Mouse (Mus musculus) testis, adult 2 months (tissue): ENCODE measurements around the gene Ckap4.

Experiments
- CTCF ChIP-seq: fragments of 200-500 bp; IDR thresholded peaks from 2 replicates; pipeline ENCODE4 v1.5.1; 2012; ENCODE audit warnings: low read depth, mild to moderate bottlenecking, inconsistent platforms, low read length, moderate library complexity; ENCODE audit not compliant: control insufficient read depth, insufficient read depth, insufficient replicate concordance
- POLR2A ChIP-seq: fragments of 200-500 bp; IDR thresholded peaks from 2 replicates; pipeline ENCODE4 v1.6.1; 2012; ENCODE audit warnings: low read depth, mild to moderate bottlenecking, inconsistent platforms, low read length, moderate library complexity; ENCODE audit not compliant: control insufficient read depth

DNA sequence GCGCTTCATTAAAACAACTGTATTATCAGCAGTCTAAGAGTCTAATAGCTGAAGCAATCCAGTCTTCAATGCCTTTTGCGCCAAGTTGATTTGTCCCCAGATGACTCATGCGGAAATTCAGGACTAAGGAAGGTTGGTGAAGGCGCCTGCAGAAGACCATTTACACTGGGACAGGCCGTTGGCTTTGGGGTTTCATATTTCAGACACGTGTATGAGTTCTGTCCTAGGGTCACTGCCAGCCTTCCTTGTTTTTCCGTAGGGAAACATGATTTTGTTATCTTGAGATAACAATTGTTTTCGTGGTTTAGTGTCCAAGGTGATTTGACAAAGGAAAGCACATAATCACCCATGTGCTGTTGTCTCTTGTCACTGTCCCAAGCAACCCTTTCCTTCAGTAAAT, 47.3 kb upstream of the Ckap4 start:
- TF ChIP-seq CTCF (no peak), POLR2A (no peak)
